Mouse (Mus musculus): ENCODE data around the gene Dach1.

The Dach1 gene

DNA sequence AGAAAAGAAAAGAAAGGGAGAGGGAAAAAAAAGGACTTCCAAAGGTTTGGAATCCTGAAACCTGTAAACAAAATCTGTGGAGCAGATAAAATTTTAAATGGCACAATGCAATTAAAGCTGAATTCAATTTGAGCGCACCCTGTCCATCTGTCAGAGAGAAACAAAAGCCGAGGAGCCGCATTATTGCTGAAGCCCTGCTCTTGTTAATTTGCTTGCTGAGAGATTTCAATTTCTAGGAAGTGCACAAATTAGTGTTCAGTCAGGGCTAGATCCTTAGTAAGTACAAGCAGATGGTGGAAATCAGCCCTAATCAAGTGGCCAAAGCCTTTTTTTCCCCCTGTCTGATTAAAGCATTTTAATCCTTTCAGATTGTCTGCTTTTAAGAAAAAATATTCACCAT, 60.8 kb downstream of the Dach1 start:
- in situ Hi-C loops (cut with MboI) = no loop called here

GRCm38 (mm10) chr14:98106208-98106607, 63.4 kb downstream of the Dach1 start:
- in situ Hi-C loops (cut with MboI) = no loop called here

GRCm38 (mm10) chr14:98104314-98104955, 65.1 kb downstream of the Dach1 start:
- in situ Hi-C loops (cut with MboI) = no loop called here

GRCm38 (mm10) chr14:98095229-98095628, 74.3 kb downstream of the Dach1 start:
- in situ Hi-C loops (cut with MboI) = no loop called here

- in situ Hi-C loops (cut with MboI) = no loop called here
These were observed 80.3 kb downstream of the Dach1 start for GRCm38 (mm10) chr14:98089246-98089645.

- in situ Hi-C loops (cut with MboI) = no loop called here
These were observed 82.2 kb downstream of the Dach1 start for GRCm38 (mm10) chr14:98087355-98087754.

DNA sequence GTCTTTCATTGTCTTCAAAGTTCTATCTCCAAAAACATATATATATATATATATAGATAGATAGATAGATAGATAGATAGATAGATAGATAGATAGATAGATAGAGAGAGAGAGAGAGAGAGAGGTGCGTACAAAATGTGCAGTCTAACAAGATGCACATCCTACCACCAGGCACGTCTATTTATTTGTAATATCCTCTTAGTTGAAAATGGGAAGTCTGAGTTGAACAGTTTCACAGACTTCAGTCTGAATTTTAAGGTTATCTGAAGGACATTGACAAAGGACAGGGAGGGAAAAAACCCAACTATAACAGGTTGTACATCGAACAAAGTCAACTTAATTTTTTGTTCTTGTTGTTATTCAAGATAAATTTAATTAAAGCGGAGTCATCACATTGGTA, 82.8 kb downstream of the Dach1 start:
- in situ Hi-C loops (cut with MboI) = no loop called here

GRCm38 (mm10) chr14:98085141-98085540, 84.4 kb downstream of the Dach1 start:
- in situ Hi-C loops (cut with MboI) = no loop called here

DNA sequence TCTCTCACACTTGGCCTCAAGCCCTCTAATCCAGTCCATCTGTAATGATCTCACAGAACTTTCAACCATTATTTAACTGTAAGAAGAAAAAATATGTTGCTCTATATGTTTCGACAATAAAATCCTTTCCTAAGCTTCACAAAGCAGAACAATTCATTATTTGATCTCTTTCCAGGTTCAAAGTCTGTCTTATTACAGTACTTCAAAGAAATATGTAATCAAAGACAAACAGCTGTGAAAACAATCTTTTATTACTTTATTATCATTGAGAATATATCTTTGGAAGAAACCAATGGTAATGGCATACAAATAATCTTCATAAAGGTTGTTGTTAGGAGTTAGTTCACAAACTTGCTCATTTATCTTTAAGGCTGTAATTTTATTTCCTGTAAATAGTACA, 84.8 kb downstream of the Dach1 start:
- in situ Hi-C loops (cut with MboI) = no loop called here

DNA sequence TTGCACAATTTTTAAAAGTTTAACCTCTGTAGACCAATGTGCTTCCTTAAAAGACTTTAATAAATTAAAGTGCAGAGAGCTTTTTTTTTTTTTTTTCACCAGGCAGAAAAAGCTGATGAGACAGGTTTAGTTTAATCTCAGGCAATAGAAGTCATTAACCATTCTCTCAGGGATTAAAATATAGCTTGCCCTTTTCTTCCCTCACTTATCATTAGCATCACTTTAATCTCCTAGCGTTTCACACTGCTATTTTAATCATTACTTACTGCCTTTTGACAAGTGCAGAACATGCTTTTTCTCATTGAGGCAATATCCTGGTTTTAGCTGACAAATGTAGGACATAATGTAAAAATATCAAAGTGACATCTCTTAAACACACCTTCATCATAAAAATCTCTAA, 86.1 kb downstream of the Dach1 start:
- in situ Hi-C loops (cut with MboI) = no loop called here

DNA sequence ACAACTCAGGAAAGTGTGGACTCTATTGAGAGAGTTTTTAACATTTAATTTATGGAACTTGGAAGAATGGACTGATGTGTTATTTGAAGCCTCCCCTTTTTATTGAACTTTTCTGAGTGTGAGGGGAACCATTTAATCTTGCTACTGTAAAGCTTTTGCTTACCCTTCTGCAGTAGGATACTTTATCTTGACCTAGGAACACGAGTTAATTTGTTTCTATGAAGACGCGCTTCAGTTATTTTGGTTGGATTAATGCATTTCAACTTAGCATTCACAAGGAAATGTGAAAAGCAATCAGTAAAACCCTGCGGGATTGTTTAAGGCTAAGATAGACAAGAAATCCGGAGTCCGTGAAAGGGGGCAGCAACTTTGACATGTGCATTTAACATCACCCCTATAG, 89.6 kb downstream of the Dach1 start:
- in situ Hi-C loops (cut with MboI) = no loop called here

DNA sequence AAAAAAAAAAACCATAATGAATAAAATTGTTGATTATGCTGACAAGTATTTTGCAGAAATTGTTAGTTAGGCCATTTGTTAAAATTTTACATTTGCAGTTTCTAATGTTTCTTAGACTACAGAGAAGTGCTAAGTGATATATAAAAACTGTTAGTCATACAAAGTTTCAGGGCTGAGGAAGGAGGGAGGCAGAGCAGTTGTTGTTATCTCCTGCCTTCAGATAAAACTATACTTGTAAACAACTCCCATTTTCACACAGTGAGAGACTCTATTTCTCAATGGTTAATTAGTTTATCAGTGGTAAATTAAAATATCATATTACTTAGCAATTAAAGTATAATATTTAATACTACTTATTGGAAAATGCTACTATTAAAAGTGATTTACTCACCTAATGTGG, 91.6 kb downstream of the Dach1 start:
- in situ Hi-C loops (cut with MboI) = no loop called here

GRCm38 (mm10) chr14:98073421-98074080, 96.0 kb downstream of the Dach1 start:
- in situ Hi-C loops (cut with MboI) = no loop called here

DNA sequence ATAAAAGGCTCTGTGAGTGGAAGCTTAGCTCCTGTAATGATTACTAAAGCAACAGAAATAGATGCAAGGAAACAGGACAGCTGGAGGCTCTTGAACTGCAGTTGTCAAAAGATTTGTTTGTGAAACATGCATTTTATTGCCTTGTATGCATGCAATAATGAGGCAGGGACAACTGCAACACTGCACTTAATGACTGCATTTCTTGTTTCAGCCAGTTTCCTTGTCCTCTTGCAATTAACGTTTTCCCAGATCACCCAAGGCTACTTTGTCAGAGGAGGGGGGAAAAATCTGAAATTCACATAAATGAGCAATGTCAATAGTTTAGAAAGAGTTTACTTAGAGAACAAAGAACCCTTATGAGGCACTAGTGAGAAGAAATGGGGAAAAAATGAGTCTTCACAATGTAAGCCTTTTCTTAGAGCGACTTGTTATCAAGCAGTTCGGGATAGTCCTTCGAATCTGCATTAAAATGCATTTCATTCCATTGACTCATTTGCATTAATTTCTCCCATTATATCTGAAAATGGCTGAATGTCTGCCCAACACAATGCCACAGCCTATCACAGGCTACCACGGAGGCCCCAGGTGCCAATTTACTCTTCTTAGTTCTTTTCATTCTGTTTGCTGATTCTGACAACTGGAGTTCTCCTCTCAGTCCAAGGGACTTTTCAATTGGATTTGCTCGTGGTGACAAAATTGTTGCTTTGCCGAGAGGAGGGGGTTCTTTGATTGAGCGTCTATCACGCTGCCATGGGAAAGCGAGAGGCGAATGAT, 96.7 kb downstream of the Dach1 start:
- in situ Hi-C loops (cut with MboI) = no loop called here

GRCm38 (mm10) chr14:98071877-98072276, 97.7 kb downstream of the Dach1 start:
- in situ Hi-C loops (cut with MboI) = no loop called here

- in situ Hi-C loops (cut with MboI) = no loop called here
These were observed 102.2 kb downstream of the Dach1 start for GRCm38 (mm10) chr14:98067273-98067905.

- in situ Hi-C loops (cut with MboI) = no loop called here
These were observed 105.4 kb downstream of the Dach1 start for GRCm38 (mm10) chr14:98064190-98064589.

DNA sequence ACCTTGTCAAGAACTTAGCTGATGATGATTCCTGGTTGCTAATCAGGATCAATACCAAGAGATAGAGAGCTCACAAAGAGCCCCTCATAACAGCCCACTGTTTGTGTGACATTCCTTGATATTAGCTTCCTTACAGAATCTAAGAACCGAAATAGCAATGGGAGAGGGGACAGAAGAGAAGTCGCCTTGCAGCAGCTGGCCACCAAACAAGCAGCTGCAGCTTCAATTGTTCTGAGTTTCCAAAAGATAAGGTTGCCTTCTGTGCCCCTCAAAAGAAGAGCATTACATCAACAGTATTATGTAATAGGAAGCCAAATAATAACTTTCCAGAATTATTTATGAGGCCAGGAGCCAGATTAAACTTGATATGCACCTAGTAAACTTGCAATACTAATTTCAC, 120.2 kb downstream of the Dach1 start:
- in situ Hi-C loops (cut with MboI) = no loop called here

DNA sequence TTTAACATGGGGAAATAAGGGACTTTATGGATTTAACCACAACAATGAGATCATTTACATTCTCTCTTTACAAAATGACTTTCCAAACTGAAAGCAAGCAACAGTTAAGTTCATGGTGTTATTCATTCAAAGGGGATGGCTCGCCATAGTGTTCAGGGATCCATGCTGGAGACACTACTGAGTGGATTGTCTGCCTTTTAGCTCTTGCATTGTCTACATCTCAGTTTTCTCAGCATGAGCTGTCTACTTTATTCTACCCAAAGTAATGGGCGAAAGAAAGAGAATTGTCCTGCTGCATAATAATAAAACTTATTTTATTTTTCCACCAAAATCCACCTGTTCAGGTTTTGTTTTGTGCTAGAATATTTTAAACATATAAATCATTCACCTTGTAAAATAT, 121.2 kb downstream of the Dach1 start:
- in situ Hi-C loops (cut with MboI) = no loop called here

DNA sequence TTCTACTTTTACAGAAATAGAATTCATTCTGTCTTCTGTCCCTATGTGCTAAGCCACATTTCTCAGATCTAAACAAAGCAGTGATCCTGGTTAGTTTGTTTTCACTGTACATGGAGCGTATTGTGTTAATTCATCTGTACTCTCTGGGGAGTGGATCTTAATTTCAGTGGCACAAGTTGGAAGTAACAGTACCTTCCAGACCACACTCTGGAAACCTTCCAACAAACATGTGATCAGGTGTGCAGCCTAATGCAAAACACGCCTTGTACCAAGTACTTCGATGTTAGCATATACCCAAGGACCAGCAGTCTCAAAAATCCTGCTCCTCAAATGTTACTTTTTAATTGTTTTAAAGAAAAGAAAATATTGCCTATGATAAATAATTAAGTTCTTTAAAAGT, 121.9 kb downstream of the Dach1 start:
- in situ Hi-C loops (cut with MboI) = no loop called here

GRCm38 (mm10) chr14:98046960-98047359, 122.6 kb downstream of the Dach1 start:
- in situ Hi-C loops (cut with MboI) = no loop called here

- in situ Hi-C loops (cut with MboI) = no loop called here
These were observed 131.0 kb downstream of the Dach1 start for GRCm38 (mm10) chr14:98038524-98038923.

GRCm38 (mm10) chr14:98037175-98037574, 132.4 kb downstream of the Dach1 start:
- in situ Hi-C loops (cut with MboI) = no loop called here

Data from mature B cell (primary cell).